ENCODE assay signal across 16 mouse cellular contexts in genomic region chr17:29091348-29091944, GRCm38 (mm10). TPM values are rescaled to one million over a fixed set of nuclear protein-coding genes. Genes with fewer than 3 reads are reported as not detected.
A peak's percentile ranks its signal among the peaks of the same experiment; 100 is the strongest.
DNase-seq lines count a peak whose midpoint lies in the region; ATAC-seq and TF ChIP-seq lines count a peak whose summit lies in the region.
"Had no signal": no experiment of that assay in that cellular context is flagged by ENCODE, and none has a peak within 500 bp of the region (broad histone marks: within the 10 kb centered on the region; RNA-seq: fewer than 3 reads in every experiment).

No protein-coding gene starts in this region.

- peaks cover 7% of the 10 kb centered on the region; the same call in 1 of the 2 replicates for H3K4me1 ChIP-seq in lung, adult 2 months (ENCODE audit: control insufficient read depth, insufficient read depth, low read length)
- peaks cover 5% of the 10 kb centered on the region for H3K4me1 ChIP-seq in lung, postnatal 0 days (ENCODE audit: insufficient read depth, low read depth, low read length)
- peaks cover 4 to 7% of the 10 kb centered on the region in 2 experiments; a peak in 2 of 4 replicates for H3K4me1 ChIP-seq in ES-E14 (ENCODE audit: control insufficient read depth in 2 of 2, insufficient read depth in 2 of 2, low read length in 2 of 2, poor library complexity in 1 of 2)
- H3K4me1 ChIP-seq in bone marrow macrophage, adult 2 months (ENCODE audit: control insufficient read depth, insufficient read depth, low read length), result peaks cover 16% of the 10 kb centered on the region

- DNase-seq in lung, adult 2 months, result peak; percentile 3
- DNase-seq in lung, postnatal 0 days (ENCODE audit: low spot score), result no peak
- DNase-seq in testis, postnatal 10 days (ENCODE audit: low spot score), result peak; percentile 36
- no peak for DNase-seq in testis, postnatal 14 days (ENCODE audit: low spot score)
- DNase-seq in ES-E14 (ENCODE audit: low read depth, low spot score), result no peak
- no peak for DNase-seq in retina, postnatal 1 day
- DNase-seq: adrenal gland, postnatal 36 days; cerebellum, adult 2 months; kidney, adult 18-20 months; kidney, postnatal 10 days had no signal

- in situ Hi-C loops in ES-E14 (cut with MboI; ENCODE audit: low sequenced_read_pairs in 2 of 2, unreplicated experiment in 2 of 2), result loop anchor here (5.0 to 10.0 kb wide), 2 partner anchors 44 to 47 kb away; no protein-coding TSS in a partner anchor

- 41% methylated on average over 6 of the region's 6 CpGs for WGBS in lung, adult 2 months
- whole genome bisulfite sequencing in lung, postnatal 0 days, result 17% methylated on average over 6 of the region's 6 CpGs

- H3K9me3 ChIP-seq in lung, postnatal 0 days (ENCODE audit: low read length), result no peaks in the 10 kb centered on the region
- H3K9me3 ChIP-seq in ES-E14 (ENCODE audit: control insufficient read depth, insufficient read depth, low read depth, low read length), result no peaks in the 10 kb centered on the region
- H3K9me3 ChIP-seq: limb, embryonic 15.5 days had no signal

- H3K4me2 ChIP-seq in lung, postnatal 0 days (replicated peaks; ENCODE audit: low read depth, low read length), result no peak overlapping the region
- H3K4me2 ChIP-seq: limb, embryonic 15.5 days had no signal

- H3K27me3 ChIP-seq in lung, postnatal 0 days (replicated peaks; ENCODE audit: insufficient read depth, low read length), result no peaks in the 10 kb centered on the region; the same call in 1 of the 2 replicates

- H3K27ac ChIP-seq in lung, postnatal 0 days (ENCODE audit: low read length), result no peak overlapping the region
- H3K27ac ChIP-seq in ES-E14 (ENCODE audit: insufficient read depth, low read depth, low read length, poor library complexity, severe bottlenecking), result peak overlapping the region; percentile 70
- H3K27ac ChIP-seq in bone marrow macrophage, adult 2 months (ENCODE audit: insufficient read depth, low read depth, low read length), result peak overlapping the region; percentile 96
- H3K27ac ChIP-seq: layer of hippocampus, adult 2 months; limb, embryonic 15.5 days had no signal

- no peak for ATAC-seq in lung, postnatal 0 days
- ATAC-seq: hindbrain, embryonic 16.5 days; midbrain, embryonic 16.5 days had no signal

- no peak overlapping the region for H3K9ac ChIP-seq in lung, postnatal 0 days (replicated peaks; ENCODE audit: low read depth)
- no peak overlapping the region; the same call in 1 of the 2 replicates for H3K9ac ChIP-seq in ES-E14 (ENCODE audit: insufficient read depth, low read depth, low read length, poor library complexity, severe bottlenecking)
- H3K9ac ChIP-seq: limb, embryonic 15.5 days had no signal

- H3K4me3 ChIP-seq in lung, adult 2 months (replicated peaks; ENCODE audit: extremely low read depth, low read depth, low read length), result no peak overlapping the region
- no peak overlapping the region for H3K4me3 ChIP-seq in lung, postnatal 0 days (ENCODE audit: low read depth, low read length)
- H3K4me3 ChIP-seq in ES-E14 (ENCODE audit: insufficient read depth in 1 of 2, low read depth in 1 of 2, low read length in 2 of 2, poor library complexity in 1 of 2, severe bottlenecking in 1 of 2), result peak overlapping the region in 1 of 2 experiments; percentile 11; a peak in 1 of 4 replicates
- H3K4me3 ChIP-seq in bone marrow macrophage, adult 2 months (ENCODE audit: insufficient read depth, low read length), result peak overlapping the region; percentile 74
- H3K4me3 ChIP-seq: layer of hippocampus, adult 2 months; limb, embryonic 15.5 days had no signal

- TF ChIP-seq EP300 in lung, postnatal 0 days (IDR thresholded peaks at IDR 0.05), result no peak

- H3K36me3 ChIP-seq in lung, postnatal 0 days (ENCODE audit: insufficient read depth, low read length), result no peaks in the 10 kb centered on the region
- no peaks in the 10 kb centered on the region for H3K36me3 ChIP-seq in ES-E14 (ENCODE audit: control insufficient read depth, insufficient read depth, low read length, poor library complexity, severe bottlenecking)
- H3K36me3 ChIP-seq: limb, embryonic 15.5 days had no signal

- no peak for TF ChIP-seq POLR2A in lung, adult 2 months (IDR thresholded peaks at IDR 0.05; ENCODE audit: borderline replicate concordance, extremely low read depth, low read depth, low read length)
- TF ChIP-seq POLR2A in bone marrow macrophage, adult 2 months (IDR thresholded peaks at IDR 0.05; ENCODE audit: borderline replicate concordance, low read depth, low read length), result 0 out of 2 replicates have a peak, but pooled peaks have one; percentile 16

- no peak for TF ChIP-seq CTCF in lung, adult 2 months (IDR thresholded peaks at IDR 0.05; ENCODE audit: insufficient read depth, low read length)
- no peak for TF ChIP-seq CTCF in lung, postnatal 0 days (IDR thresholded peaks at IDR 0.05)
- TF ChIP-seq CTCF in bone marrow macrophage, adult 2 months (IDR thresholded peaks at IDR 0.05; ENCODE audit: low read depth, low read length), result no peak

TF ChIP-seq in ES-E14, 5 proteins besides CTCF, POLR2A, EP300 and RAD21:
- TF ChIP-seq CHD2 (IDR thresholded peaks at IDR 0.05; ENCODE audit: low read depth, low read length) (no peak), MAFK (IDR thresholded peaks at IDR 0.05; ENCODE audit: insufficient read depth, low read depth, low read length) (no peak), HCFC1 (IDR thresholded peaks at IDR 0.05; ENCODE audit: borderline replicate concordance, insufficient read depth, low read length) (no peak), ZNF384 (IDR thresholded peaks at IDR 0.05; ENCODE audit: low read depth, low read length) (no peak), ZC3H11A (IDR thresholded peaks at IDR 0.05; ENCODE audit: borderline replicate concordance, low read depth, low read length) (no peak)

RNA-seq across cellular contexts. Expression of gene Cdkn1a, which starts 0.7 kb away (rescaled TPM):
- 70.3 and 91.5 TPM in 2 replicates for polyA plus RNA-seq in lung, adult 2 months (2012; rRNA removed)
- polyA plus RNA-seq in lung, postnatal 0 days (2015; fragmentation: Nextera tagmentation; extraction: Ambion mirVana), result 106 and 177 TPM in 2 replicates
- total RNA-seq in ES-E14 (2012; rRNA removed), result 17.8 and 32.3 TPM in 2 replicates
- polyA plus RNA-seq in bone marrow macrophage, adult 2 months (2012; ENCODE audit: insufficient read depth, insufficient read length, missing spikeins), result 189 and 197 TPM in 2 replicates

RNA-seq across cellular contexts. Expression of gene Rab44, which starts 22.5 kb away (rescaled TPM):
- polyA plus RNA-seq in lung, adult 2 months (2012; rRNA removed), result 13.0 and 15.7 TPM in 2 replicates
- 1.0 and 1.2 TPM in 2 replicates for polyA plus RNA-seq in lung, postnatal 0 days (2015; fragmentation: Nextera tagmentation; extraction: Ambion mirVana)
- total RNA-seq in ES-E14 (2012; rRNA removed), result 0.31 and 0.85 TPM in 2 replicates
- 1.3 and 1.5 TPM in 2 replicates for polyA plus RNA-seq in bone marrow macrophage, adult 2 months (2012; ENCODE audit: insufficient read depth, insufficient read length, missing spikeins)
- polyA plus RNA-seq: testis, adult 2 months had no signal

RNA-seq across cellular contexts. Expression of gene Srsf3, which starts 59.0 kb away (rescaled TPM):
- 159 and 168 TPM in 2 replicates for polyA plus RNA-seq in lung, adult 2 months (2012; rRNA removed)
- polyA plus RNA-seq in lung, postnatal 0 days (2015; fragmentation: Nextera tagmentation; extraction: Ambion mirVana), result 229 and 238 TPM in 2 replicates
- total RNA-seq in ES-E14 (2012; rRNA removed), result 317 and 391 TPM in 2 replicates
- 151 and 170 TPM in 2 replicates for polyA plus RNA-seq in bone marrow macrophage, adult 2 months (2012; ENCODE audit: insufficient read depth, insufficient read length, missing spikeins)

Comparison
In these comparisons a context has a peak if more than half of its experiments do, and no peak if none do; other contexts are left out.
1. DNase-seq: peak in lung, adult 2 months (single experiment) and testis, postnatal 10 days (single experiment); none in lung, postnatal 0 days (single experiment), testis, postnatal 14 days (single experiment), ES-E14 (single experiment) and retina, postnatal 1 day (single experiment).